Mouse (Mus musculus): ENCODE results near the gene Crybb3. TPM values are rescaled to one million over a fixed set of nuclear protein-coding genes. Genes with fewer than 3 reads are reported as not detected.

Crybb3 gene
- total and polyA plus RNA-seq, 3 experiments: not detected

DNA sequence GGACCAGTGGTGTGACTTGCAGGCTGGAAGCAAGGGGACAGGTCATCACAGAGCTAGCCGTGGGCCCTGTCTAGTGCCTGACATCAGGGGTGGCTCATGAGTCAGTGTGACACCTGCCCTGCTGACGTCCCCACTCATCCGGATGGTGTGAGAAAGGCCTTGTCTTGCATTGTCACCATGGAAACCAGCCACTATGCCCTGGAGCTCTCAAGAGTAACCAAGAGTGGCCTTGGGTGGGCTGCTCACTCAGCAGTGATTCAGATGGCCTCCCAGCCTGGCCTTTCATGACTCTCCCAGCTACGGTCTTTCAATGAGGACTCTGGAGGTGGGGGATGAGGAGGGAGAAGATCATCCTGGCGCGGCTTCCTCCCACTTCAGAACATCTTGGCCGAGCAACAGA lies 21.1 kb upstream of the Crybb3 start:
- dilution Hi-C loops (cut with MboI; ENCODE audit: extremely low pct_ligation_motif_present, extremely low pct_unique_long_range_greater_than_20kb, low sequenced_read_pairs): no loop called here
- H3K27me3 ChIP-seq (replicated peaks): no peaks in the 10 kb centered on the region
- no peaks in the 10 kb centered on the region for H3K79me2 ChIP-seq (replicated peaks; ENCODE audit: control insufficient read depth, extremely low read depth, insufficient read depth, poor library complexity, severe bottlenecking)
- H3K27ac ChIP-seq (ENCODE audit: insufficient read depth, low read depth): no peak overlapping the region
- H3K9me3 ChIP-seq (replicated peaks; ENCODE audit: low read length): no peaks in the 10 kb centered on the region
- in situ Hi-C loops (cut with MboI; ENCODE audit: low pct_ligation_motif_present, low pct_unique_long_range_greater_than_20kb, low sequenced_read_pairs): no loop called here
- H3K4me1 ChIP-seq (ENCODE audit: control insufficient read depth in 1 of 2, insufficient read depth in 2 of 2): peaks cover 4 to 25% of the 10 kb centered on the region in 2 experiments; a peak in 3 of 4 replicates
- no peak overlapping the region for H3K4me2 ChIP-seq (ENCODE audit: insufficient read depth, low read depth, poor library complexity, severe bottlenecking)
- H3K9ac ChIP-seq (ENCODE audit: insufficient read depth, low read depth): no peak overlapping the region
- peaks cover 0 to 32% of the 10 kb centered on the region in 2 experiments for H3K36me3 ChIP-seq (replicated peaks in 1 of 2; ENCODE audit: control insufficient read depth in 1 of 2, insufficient read depth in 1 of 2, low read length in 1 of 2)
- TF ChIP-seq USF2 (conservative IDR thresholded peaks at IDR 0.05; ENCODE audit: low read depth, low read length) (no peak), NELFE (IDR thresholded peaks at IDR 0.05; ENCODE audit: low read depth, low read length) (no peak), IRF4 (IDR thresholded peaks at IDR 0.05; ENCODE audit: low read depth, low read length) (no peak), MAX (IDR thresholded peaks at IDR 0.05; ENCODE audit: low read length) (no peak), RCOR1 (conservative IDR thresholded peaks at IDR 0.05; ENCODE audit: low read depth, low read length) (no peak), MAZ (IDR thresholded peaks at IDR 0.05; ENCODE audit: low read depth, low read length) (no peak), MAFK (IDR thresholded peaks at IDR 0.05; ENCODE audit: insufficient replicate concordance, low read length) (no peak), GABPA (IDR thresholded peaks at IDR 0.05; ENCODE audit: insufficient replicate concordance, low read depth, low read length) (no peak), JUND (conservative IDR thresholded peaks at IDR 0.05; ENCODE audit: low read depth, low read length) (no peak), NRF1 (IDR thresholded peaks at IDR 0.05; ENCODE audit: low read depth, low read length) (no peak), EP300 (IDR thresholded peaks at IDR 0.05; ENCODE audit: low read length) (no peak)
- H3K4me3 ChIP-seq (replicated peaks in 1 of 3; ENCODE audit: low read depth in 2 of 3, low read length in 2 of 3, poor library complexity in 1 of 3): no peak overlapping the region
- no peak for DNase-seq (ENCODE audit: extremely low read depth)

- H3K9ac ChIP-seq (ENCODE audit: insufficient read depth, low read depth): no peak overlapping the region
- TF ChIP-seq NELFE (IDR thresholded peaks at IDR 0.05; ENCODE audit: low read depth, low read length) (no peak), ZC3H11A (IDR thresholded peaks at IDR 0.05; ENCODE audit: low read depth, low read length) (no peak), MAFK (IDR thresholded peaks at IDR 0.05; ENCODE audit: insufficient replicate concordance, low read length) (no peak), E2F4 (IDR thresholded peaks at IDR 0.05; ENCODE audit: insufficient replicate concordance, low read depth, low read length) (no peak), ELF1 (IDR thresholded peaks at IDR 0.05; ENCODE audit: low read depth, low read length) (no peak), ZKSCAN1 (IDR thresholded peaks at IDR 0.05; ENCODE audit: borderline replicate concordance, low read depth, low read length) (no peak), BHLHE40 (IDR thresholded peaks at IDR 0.05; ENCODE audit: low read depth, low read length) (no peak), GABPA (IDR thresholded peaks at IDR 0.05; ENCODE audit: insufficient replicate concordance, low read depth, low read length) (no peak), HCFC1 (IDR thresholded peaks at IDR 0.05; ENCODE audit: low read depth, low read length) (no peak), CTCF (conservative IDR thresholded peaks at IDR 0.05 in 1 of 2, IDR thresholded peaks at IDR 0.05 in 1 of 2; ENCODE audit: low read depth in 2 of 2, low read length in 2 of 2) (no peak), MYC (IDR thresholded peaks at IDR 0.05; ENCODE audit: low read depth, low read length) (no peak), TBP (conservative IDR thresholded peaks at IDR 0.05; ENCODE audit: low read depth, low read length) (no peak), MAZ (IDR thresholded peaks at IDR 0.05; ENCODE audit: low read depth, low read length) (no peak), MAX (IDR thresholded peaks at IDR 0.05; ENCODE audit: low read length) (no peak), RAD21 (IDR thresholded peaks at IDR 0.05; ENCODE audit: low read depth, low read length) (no peak), POLR2A (IDR thresholded peaks at IDR 0.05; ENCODE audit: low read depth, low read length) (no peak), ETS1 (conservative IDR thresholded peaks at IDR 0.05; ENCODE audit: low read depth, low read length) (no peak), USF2 (conservative IDR thresholded peaks at IDR 0.05; ENCODE audit: low read depth, low read length) (no peak), MXI1 (IDR thresholded peaks at IDR 0.05; ENCODE audit: low read depth, low read length) (no peak)
- no peaks in the 10 kb centered on the region for H3K9me3 ChIP-seq (replicated peaks; ENCODE audit: low read length)
- no peaks in the 10 kb centered on the region for H3K79me2 ChIP-seq (replicated peaks; ENCODE audit: control insufficient read depth, extremely low read depth, insufficient read depth, poor library complexity, severe bottlenecking)
- no peaks in the 10 kb centered on the region for H3K27me3 ChIP-seq (replicated peaks)
- peaks cover 4 to 25% of the 10 kb centered on the region in 2 experiments; a peak in 3 of 4 replicates for H3K4me1 ChIP-seq (ENCODE audit: control insufficient read depth in 1 of 2, insufficient read depth in 2 of 2)
- dilution Hi-C loops (cut with MboI; ENCODE audit: extremely low pct_ligation_motif_present, extremely low pct_unique_long_range_greater_than_20kb, low sequenced_read_pairs): no loop called here
- peaks cover 0 to 41% of the 10 kb centered on the region in 2 experiments for H3K36me3 ChIP-seq (replicated peaks in 1 of 2; ENCODE audit: control insufficient read depth in 1 of 2, insufficient read depth in 1 of 2, low read length in 1 of 2)
- no peak overlapping the region for H3K4me3 ChIP-seq (replicated peaks in 1 of 3; ENCODE audit: low read depth in 2 of 3, low read length in 2 of 3, poor library complexity in 1 of 3)
- no peak overlapping the region for H3K4me2 ChIP-seq (ENCODE audit: insufficient read depth, low read depth, poor library complexity, severe bottlenecking)
- H3K27ac ChIP-seq (ENCODE audit: insufficient read depth, low read depth): no peak overlapping the region
- no peak for DNase-seq (ENCODE audit: extremely low read depth)
- in situ Hi-C loops (cut with MboI; ENCODE audit: low pct_ligation_motif_present, low pct_unique_long_range_greater_than_20kb, low sequenced_read_pairs): no loop called here
Measured at GRCm38 (mm10) chr5:113101457-113101856, 20.1 kb upstream of the Crybb3 start.
